Mouse (Mus musculus): ENCODE measurements around the gene Btbd2.
"Not testable (repeated sequence)": the region's sequence is repeated elsewhere in the genome, so short reads cannot be mapped to it uniquely, and the experiment has no call there.

The Btbd2 gene

DNA sequence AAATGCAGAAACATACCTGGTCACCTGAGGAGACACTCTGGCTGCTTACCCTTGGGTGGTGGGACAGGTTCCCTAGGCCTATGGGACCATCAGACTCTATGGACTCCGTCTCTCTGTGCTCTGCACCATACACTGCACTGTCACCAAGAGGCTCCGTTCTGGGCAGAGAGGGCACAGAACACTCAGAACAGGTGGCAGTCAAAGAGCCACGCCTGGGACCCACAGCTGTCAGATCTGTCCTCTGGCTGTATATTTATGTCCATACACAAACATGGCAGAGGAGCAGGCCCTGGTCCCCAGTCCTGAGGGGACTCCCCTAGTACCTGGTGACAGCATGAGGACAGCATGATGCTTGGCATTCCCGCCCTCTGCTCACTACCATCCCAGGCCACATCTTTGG lies 31.1 kb downstream of the Btbd2 start:
- no peak for DNase-seq

DNA sequence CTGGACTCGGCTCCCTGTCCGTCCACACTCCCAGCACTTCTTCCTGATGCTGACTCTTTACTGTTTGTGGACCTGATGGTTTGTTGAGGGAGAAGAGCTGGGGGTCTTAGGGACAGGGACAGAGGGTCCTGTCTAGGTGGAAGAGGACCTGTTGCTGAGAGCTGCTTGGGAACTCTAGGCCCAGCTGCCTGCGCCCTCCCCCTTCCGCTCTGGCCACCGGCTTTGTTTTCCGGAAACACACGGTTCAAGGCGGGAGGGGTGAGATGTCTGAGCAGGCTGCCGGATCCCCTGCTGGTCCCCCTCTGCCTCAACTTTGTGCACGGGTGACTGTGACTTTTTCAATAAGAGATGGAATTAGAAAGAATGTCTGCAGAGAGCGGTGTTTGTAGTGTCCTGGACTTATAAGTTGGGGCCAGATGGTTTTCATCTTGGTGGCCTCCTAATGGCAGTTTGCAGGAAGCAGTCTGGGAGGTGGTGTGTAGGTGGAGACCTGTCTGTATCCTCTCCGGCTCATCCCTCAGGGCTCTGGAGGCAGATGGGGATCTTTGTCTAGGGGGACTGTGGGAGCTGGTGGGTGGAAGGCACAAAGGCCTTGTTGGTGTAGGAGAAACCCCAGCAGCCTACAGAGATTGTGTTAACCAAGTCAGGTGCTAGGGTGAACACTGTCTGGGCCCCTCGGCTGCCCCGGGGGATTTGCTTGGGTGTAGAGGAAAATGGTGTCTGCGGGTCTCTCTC lies 33.2 kb downstream of the Btbd2 start:
- DNase-seq: peak; percentile 59

DNA sequence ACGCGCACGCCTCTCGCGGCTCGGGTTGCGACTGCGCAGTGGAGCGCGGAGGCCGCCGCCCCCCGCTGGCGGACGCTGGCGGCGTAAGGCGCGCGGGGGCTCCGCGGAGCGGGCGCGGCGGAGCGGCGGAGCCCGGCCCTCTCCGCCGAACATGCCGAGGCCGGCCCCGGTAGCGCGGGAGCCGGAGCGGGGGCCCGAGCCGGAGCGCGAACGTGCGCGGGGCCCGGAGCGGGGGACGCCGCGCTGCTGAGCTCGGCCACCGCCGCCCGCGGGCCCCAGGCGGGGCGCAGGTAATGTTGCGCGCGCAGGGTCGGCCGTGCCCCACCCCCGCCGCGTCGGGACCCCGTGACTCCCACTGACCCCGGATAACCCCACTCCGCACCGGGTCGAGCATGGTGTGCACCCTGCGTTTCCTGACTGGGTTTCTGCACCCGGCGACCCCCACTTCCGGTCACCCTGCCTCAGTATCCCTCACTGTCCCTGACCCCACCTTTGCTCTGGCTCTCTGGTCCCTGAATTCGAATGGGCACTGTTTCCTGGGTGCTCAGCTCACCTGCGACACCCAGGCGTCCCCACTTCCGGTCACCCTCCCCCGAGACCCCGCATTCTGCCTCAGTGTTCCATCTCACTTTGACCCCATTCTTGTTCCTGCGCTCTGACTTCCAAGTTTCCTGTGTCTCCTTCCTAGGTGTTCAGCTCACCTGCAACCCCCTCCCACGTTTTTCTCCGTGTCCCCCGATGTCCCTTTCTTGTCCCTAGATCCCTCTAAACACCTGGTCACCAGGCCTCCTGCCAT lies 34.0 kb downstream of the Btbd2 start, which contains the start of gene Csnk1g2:
Gene Csnk1g2 (plus strand): TSS at position 178 of the 796 bp plus-strand sequence.
- DNase-seq: peak; percentile 32

DNA sequence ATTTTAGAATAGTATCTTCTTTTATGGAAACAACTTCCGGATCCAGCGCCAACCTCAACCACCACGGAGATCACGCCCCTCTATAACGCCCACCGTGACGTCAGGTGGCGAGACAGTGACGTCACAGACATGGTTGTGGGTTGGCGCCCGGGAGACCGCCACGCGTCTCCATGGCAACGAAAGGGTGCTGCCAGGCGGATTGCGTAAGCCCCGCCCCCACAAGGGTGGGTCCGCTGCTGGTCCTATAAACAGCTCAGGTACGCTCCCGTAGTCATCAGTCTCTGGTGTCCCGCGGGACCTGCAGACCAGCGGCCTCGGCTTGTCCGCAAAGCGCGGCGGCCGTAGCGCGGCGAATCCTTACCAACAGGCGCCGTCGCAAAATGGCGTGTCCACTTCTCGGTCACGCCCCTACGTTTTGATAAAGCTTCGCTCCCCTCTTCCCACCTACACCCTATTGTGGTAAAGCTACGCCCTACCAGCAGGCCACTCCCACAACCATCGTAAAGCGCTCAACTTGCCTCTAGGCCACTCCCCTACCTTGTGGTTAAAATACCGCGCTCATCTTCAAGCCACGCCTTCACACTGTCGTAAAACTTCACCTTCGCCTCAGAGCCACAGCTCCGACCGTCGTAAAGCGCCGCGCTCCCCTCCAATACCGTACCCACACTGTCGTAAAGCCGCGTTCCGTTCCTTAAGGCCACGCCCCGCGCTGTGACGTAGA lies 34.8 kb downstream of the Btbd2 start:
- DNase-seq: peak; percentile 100

DNA sequence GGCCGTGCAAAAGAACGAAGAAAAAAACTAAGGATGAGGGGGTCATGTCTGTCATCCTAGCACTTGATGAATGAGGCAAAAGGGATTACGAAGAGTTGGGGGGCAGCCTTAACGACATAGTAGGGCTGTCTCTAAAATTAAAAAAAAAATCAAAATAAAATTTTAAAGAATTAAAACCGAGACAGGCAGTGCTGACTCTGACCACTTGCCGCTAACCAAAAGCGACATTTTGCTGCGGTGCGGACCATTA lies 35.3 kb downstream of the Btbd2 start:
- no peak for DNase-seq

DNA sequence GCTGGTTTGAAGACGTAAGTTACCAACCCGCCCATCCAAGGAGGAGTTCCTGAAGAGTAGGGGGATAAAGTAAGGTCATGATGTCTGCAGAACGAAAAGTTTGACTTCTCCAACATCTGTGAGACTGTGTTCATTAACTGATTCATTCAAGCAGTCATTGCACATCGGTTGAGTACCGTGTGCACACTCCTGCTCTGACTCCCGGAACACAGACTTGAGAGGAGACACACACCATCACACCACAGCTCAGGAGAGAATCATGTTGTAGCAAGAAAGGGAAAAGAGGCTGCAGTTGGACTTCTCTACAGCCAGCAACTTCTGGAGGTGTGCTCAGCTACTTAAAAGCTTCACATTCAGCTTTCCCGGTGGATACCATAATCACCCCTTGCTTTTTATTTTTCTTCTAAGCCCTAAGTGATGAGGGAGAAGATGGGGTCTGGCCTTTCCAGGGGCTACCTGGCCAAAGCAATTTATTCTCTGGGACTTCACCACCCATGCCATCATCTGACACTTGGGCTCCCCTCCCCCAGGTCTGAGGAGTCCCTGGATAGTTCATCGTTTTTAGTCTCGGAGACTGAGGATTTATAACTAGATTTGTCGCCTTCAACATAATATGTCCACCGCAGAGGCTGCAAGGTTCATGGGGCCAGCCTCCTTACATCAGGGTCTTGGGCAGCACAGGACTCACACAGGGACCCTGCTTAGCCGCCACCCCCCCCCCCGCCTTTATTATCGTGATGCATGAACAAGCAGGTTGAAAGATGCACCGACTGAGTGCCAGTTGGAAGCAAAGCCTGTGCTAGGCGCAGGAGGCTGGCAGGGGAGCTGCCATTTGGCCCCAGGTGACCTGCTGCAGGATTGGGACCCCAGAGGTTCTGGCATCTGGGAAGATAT lies 35.8 kb downstream of the Btbd2 start:
- peak; percentile 24 for DNase-seq

DNA sequence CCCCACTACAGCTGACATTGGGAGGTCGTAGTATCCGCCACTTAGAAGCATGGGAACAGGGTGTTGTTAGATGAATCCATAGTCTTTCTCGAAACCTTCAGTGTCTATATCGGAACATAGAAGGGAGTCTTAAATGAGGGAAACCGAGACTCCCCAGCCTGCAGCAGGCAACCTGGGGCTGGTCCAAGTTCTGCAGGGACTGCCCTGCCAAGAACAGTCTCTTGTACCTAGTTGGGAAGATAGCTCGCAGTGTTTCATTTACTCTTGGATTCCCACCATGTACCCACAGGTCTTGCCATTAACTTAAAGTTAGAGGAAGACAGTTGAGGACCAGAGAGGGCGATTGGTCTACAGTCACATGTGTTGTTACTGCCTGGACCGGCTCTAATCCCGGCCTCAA lies 36.5 kb downstream of the Btbd2 start:
- DNase-seq: no peak

DNA sequence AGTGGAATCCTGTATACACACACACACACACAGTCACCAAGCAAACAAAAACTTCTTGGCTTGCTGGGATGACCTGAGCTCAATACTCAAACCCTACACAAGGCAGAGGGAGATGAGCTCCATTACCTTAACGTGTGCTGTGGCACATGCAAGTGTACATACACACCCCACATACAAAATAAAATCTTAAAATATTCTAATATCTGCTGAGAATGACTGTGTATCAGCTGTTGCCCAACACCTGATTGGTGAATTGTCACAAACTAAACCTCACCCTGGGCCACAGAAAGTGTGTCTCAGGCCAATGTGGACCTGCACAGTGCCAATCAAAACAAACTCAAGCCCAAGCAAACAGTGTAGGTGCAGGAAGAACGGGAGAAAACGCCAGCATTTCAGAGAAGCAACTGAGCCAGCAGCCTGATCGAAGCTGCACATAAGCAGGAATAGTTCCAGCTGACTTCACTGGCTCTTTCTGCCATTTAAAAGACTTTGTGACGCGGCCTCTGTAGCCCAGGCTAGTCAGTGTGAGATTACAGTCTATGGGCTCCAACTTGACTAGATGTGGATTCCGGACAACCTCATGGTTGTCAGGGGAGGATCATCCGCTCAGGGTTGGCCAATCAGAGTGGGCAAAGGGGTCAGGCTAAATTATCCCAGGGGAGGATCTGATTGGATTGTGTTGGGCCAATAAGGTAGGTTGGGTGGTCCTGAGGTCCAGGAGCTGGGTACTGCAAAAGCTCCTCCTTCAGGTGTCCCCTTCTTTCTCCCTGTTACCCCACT lies 37.2 kb downstream of the Btbd2 start:
- DNase-seq: peak; percentile 26

DNA sequence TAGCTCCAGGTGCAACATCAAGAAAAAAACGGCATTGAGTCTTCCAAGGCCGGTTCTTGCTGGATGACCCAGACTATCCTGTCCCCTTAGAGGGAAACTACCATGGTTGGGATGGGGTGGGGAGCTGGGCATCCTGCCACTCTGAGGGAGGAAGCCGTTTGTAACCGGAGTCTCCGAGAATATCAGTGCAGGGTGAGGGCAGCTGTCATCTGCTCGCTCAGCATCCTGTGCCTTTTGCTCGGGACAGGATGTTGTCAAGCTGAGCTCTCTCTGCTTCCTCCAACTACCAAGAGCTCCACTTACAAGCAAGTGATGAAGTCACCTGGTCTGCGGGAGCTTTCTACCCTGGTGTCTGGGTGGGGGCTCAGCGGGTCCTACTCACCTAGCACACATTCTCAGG lies 38.7 kb downstream of the Btbd2 start:
- DNase-seq: no peak

DNA sequence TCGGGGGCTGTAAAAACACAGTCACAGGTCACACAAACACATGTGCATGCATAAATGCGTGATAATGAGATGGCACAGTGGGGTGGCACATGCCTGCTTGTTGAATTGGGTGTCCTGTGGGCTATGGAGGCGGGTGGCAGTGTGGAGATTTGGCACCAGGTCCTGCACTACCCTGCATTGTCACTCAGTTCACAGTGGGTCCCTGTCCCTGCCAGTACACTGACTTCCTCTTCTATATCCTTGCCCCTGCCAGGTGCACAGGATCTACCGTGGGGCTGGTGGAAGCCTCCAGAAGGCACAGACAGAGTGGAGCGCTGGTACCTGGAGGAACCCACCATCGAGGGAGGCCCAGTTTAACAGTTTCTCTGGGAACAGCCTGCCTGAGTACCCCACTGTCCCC lies 42.5 kb downstream of the Btbd2 start:
- DNase-seq: no peak

DNA sequence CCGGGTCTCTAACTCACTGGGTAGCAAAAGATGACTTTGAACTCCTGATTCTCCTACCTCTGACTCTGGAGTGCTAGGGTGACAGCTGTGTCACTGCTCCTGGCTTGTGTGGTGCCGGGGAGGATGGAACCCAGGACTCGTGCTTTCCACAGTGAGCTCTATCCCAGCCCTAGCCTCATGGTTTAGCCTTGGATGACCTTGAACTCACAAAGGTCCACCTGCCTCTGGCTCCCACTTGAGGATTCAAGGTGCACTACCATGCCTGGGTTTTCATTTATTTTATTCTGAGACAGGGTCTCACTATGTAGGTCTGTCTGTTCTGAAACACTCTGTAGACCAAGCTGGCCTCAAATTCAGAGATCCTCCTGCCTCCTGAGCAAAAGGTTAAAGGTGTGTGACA lies 43.0 kb downstream of the Btbd2 start:
- no peak for DNase-seq

DNA sequence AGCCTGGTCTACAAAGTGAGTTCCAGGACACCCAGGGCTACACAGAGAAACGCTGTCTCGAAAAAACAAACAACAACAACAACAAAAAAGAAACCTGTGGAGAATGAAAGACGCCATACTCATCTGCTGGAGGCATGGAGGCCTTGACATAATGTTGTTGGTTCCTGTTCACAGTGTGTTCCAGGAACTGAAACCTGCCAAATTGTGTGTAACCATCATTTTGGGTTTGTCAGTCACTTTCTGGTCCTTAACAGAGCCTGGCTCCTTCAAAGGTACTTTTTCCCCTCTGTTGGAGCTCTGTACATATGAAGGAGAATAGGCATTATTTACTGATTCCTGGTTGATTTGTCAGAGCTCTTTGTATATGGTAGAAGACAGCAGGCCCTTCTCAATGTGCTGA lies 45.0 kb downstream of the Btbd2 start:
- no peak for DNase-seq

DNA sequence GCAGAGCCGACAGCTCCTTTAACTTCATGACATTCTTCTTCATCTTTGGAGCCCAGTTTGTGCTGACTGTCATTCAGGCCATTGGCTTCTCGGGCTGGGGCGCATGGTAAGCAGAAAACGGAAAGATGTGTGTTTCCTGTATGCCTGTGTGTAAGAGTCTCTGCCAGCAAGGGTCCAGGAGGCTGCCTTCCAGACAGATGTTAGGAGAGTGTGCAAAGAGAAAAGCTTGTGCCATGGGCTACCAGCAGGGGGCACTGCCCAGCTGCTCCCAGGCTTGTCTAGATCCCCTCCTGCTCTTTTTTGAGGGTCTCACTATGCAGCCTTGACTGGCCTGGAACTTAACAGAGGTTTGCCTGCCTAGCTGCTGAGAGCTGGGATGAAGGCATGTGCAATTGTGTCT lies 45.8 kb downstream of the Btbd2 start:
- peak; percentile 64 for DNase-seq

DNA sequence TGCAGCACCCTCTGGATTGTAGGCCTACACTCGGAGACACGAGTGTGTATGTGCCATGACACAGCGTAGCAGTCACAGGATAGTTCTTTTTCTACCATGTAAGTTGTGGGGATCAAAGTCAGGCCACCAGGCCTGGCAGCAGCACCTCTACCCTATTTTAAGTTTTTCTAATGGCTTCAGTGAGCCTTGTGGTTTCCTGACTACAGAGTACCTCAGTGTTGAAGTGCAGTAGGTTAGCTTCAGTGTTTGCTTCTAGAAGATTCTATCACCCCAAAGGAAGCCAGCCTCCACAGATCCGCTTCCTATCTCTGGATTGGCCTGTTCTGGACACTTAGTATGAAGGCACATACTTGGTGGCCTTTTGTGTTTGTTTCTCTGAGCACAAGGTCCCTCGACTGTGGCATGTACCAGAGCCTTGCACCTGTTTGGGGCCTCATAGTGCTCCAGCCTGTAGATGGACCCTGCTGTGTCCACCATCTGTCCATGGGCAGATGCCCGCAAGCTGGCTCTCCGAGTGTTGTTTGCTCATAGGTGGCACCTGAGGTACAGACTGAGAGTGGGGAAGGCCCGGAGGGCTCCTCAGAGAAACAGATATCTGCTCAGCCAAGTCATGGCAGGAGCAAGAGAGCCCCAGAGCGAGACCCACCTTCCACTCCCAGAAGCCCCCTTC lies 46.6 kb downstream of the Btbd2 start:
- DNase-seq: no peak

DNA sequence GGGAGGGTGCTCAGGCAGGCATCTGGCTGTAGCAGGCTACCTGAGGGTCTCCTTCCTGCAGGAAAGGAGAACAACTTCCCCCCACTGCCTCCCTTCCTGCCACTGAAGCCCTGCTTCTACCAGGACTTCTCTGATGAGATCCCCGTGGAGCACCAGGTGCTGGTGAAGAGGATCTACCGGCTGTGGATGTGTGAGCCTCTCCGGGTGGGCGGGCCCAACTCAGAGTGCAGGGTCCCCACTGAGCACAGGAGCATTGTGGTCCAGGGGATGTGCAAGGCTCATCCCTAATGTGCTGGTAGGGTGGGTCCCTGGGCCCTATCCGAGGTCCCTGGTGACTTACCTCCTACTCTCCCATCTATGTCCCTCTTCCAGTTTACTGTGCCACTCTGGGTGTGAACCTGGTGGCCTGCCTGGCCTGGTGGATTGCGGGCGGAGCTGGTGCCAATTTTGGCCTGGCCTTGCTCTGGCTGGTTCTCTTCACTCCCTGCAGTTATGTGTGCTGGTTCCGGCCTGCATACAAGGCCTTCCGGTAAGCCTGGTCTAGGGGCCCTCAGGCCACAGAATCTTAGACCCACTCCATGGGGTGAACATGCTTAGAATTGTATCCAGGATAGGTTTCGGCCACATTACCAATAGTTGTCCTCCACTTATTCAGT lies 47.5 kb downstream of the Btbd2 start:
- DNase-seq: no peak

DNA sequence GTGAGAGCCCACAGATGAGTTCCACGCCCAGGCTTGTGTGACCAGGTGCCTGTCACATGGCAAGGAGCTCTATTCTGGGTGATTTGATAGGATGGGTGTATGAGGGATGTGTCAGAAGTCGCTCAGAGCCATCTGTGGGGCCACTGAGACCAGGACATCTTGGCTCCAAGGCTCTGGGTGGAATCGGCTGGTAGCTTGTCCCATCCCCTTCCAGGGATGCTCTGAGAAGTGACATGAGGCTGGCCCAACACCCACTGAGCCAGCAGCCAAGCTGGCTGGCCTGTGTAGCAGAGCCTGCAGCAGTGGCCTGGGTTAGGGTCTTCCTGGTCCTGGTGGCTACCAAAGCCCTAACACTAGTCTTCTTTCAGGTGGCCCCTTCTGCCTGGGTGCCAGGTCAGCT lies 48.4 kb downstream of the Btbd2 start:
- no peak for DNase-seq

DNA sequence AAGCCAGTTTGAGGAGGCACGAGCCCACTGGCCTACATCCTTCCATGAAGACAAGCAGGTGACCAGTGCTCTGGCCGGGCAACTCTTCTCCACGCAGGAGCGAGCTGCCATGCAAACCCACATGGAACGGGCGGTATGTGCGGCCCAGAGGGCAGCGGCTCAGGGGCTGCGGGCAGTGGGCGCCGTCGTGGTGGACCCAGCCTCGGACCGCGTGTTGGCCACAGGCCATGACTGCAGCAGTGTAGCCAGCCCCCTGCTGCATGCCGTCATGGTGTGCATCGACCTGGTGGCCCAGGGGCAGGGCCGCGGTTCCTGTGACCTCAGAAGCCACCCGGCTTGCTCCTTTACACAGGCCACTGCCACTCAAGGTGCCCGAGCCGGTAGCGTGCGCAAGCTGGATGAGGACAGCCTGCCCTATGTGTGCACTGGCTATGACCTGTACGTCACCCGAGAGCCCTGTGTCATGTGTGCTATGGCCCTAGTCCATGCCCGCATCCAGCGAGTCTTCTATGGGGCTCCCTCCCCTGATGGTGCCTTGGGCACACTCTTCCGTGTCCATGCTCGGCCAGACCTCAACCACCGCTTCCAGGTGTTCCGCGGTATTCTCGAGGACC lies 50.0 kb downstream of the Btbd2 start:
- DNase-seq: no peak

DNA sequence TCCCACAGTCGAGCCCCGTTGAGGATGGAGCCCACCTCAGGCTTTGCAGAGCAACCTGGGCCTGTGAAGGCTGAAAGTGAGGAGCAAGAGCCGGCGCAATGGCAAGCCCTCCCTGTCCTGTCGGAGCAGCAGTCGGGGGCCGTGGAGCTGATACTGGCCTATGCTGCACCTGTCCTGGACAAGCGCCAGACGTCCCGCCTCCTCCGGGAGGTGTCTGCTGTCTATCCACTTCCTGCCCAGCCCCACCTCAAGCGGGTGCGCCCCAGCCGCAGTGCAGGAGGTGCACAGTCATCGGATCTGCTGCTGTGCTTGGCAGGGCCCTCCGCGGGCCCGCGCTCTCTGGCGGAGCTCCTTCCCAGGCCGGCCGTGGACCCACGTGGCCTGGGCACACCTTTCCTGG lies 50.6 kb downstream of the Btbd2 start:
- DNase-seq: no peak

DNA sequence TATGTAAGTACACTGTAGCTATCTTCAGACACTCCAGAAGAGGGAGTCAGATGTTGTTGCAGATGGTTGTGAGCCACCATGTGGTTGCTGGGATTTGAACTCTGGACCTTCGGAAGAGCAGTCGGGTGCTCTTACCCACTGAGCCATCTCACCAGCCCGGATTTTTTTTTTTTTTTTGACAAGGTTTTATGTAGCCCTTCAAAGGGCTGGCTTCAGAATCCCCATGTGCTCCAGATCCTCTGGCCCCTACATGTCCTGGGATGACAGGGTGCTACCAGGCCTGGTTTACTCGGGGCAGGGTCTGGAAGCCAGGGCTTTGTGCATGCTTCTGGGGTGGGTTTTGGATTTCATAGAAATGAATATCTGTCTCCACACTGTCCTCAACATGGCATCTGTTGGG lies 51.1 kb downstream of the Btbd2 start, which contains the start of gene Gm49322:
Gene Gm49322 (plus strand): TSS at position 301 of the 400 bp plus-strand sequence.
- DNase-seq: not testable (repeated sequence)

DNA sequence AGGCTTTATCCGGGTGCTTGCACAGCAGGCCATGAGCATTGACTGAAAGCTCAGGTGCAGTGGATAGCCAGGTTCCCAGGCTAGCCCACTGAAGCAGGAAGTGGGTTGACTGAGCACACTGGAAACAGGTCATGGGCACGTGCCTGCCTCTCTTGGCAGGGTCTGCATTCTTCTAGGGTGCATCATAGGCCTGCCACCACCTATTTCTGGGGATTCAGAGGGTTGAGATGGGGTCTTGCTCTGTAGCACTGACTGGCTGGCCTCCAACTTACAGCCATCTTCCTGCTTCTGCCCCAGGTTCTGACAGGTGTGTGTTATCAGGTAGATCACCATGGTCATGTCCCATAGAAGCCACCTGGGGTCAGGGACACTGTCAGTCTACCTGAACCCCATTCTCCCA lies 51.9 kb downstream of the Btbd2 start:
- no peak for DNase-seq

Measured in retina, postnatal 1 day (tissue).